Comparison of ENCODE assay signal across 10 mouse cellular contexts in the genomic region with DNA sequence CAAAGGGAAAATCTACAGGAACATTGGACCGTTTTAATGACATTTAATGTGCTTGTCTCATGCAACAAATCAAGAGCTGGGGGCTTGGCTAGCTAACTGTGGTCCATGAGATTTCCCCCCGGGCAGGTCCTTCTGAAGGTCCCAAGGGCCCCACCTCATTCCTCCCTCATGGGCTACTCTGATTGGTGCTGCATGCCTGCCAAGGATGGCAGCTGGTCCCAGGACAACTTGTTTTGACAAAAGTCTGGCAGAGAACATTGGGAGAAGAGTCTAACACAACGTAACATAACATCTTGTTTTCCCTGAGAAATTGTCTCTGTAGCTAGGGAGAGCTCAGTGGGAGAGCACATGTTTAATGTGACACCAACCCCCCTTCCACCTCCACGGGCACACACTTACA.
DNase-seq lines count a peak whose midpoint lies in the region; ATAC-seq and TF ChIP-seq lines count a peak whose summit lies in the region.
"Had no signal": no experiment of that assay in that cellular context is flagged by ENCODE, and none has a peak within 500 bp of the region (broad histone marks: within the 10 kb centered on the region; RNA-seq: fewer than 3 reads in every experiment).

No protein-coding gene starts in this region.

- H3K4me2 ChIP-seq in forebrain, postnatal 0 days (ENCODE audit: low read depth) = no peak overlapping the region

- peaks cover 17% of the 10 kb centered on the region for H3K4me1 ChIP-seq in lung, adult 2 months (ENCODE audit: control insufficient read depth, insufficient read depth, low read length)
- peaks cover 15% of the 10 kb centered on the region for H3K4me1 ChIP-seq in forebrain, postnatal 0 days (ENCODE audit: insufficient read depth)

- no peaks in the 10 kb centered on the region for H3K27me3 ChIP-seq in forebrain, postnatal 0 days (ENCODE audit: insufficient read depth, low read length)

- H3K27ac ChIP-seq in forebrain, postnatal 0 days (ENCODE audit: low read depth, low read length) = no peak overlapping the region
- H3K27ac ChIP-seq: limb, embryonic 10.5 days had no signal

- no peak overlapping the region for H3K4me3 ChIP-seq in lung, adult 2 months (replicated peaks; ENCODE audit: extremely low read depth, low read depth, low read length)
- no peak overlapping the region for H3K4me3 ChIP-seq in forebrain, postnatal 0 days (ENCODE audit: low read depth, low read length)
- H3K4me3 ChIP-seq: limb, embryonic 10.5 days; myocyte had no signal

- no peak for TF ChIP-seq POLR2A in lung, adult 2 months (IDR thresholded peaks at IDR 0.05; ENCODE audit: borderline replicate concordance, extremely low read depth, low read depth, low read length)

- intact Hi-C loops in heart, postnatal 10 days (cut with DNase I) = no loop called here

- no peak for TF ChIP-seq CTCF in lung, adult 2 months (IDR thresholded peaks at IDR 0.05; ENCODE audit: insufficient read depth, low read length)
- no peak for TF ChIP-seq CTCF in forebrain, postnatal 0 days (IDR thresholded peaks at IDR 0.05; ENCODE audit: low read depth)

- no peaks in the 10 kb centered on the region for H3K9me3 ChIP-seq in forebrain, postnatal 0 days (ENCODE audit: low read length)
- H3K9me3 ChIP-seq: limb, embryonic 10.5 days had no signal

- WGBS in lung, adult 2 months = 49% methylated on average over 4 of the region's 4 CpGs
- 30% methylated on average over 4 of the region's 4 CpGs for WGBS in forebrain, postnatal 0 days

- no peak for ATAC-seq in forebrain, postnatal 0 days

- DNase-seq in lung, adult 18-20 months = peak; percentile 30 to 53
- DNase-seq in lung, adult 2 months = no peak
- DNase-seq in forebrain, postnatal 0 days = peak; percentile 52
- peak; percentile 65 to 67 for DNase-seq in heart, postnatal 10 days
- DNase-seq in lung, postnatal 14 days = peak; percentile 55
- no peak for DNase-seq in embryo, embryonic 9.5 days (ENCODE audit: extremely low spot score)
- no peak for DNase-seq in embryo, embryonic 11 days
- no peak for DNase-seq in urinary bladder, adult 2 months (ENCODE audit: low spot score)

- H3K9ac ChIP-seq in forebrain, postnatal 0 days = no peak overlapping the region

- H3K36me3 ChIP-seq in forebrain, postnatal 0 days (ENCODE audit: insufficient read depth) = no peaks in the 10 kb centered on the region
- H3K36me3 ChIP-seq: limb, embryonic 10.5 days had no signal

Comparison
In these comparisons a context has a peak if more than half of its experiments do, and no peak if none do; other contexts are left out.
1. DNase-seq: peak in lung, adult 18-20 months (2 of 2), forebrain, postnatal 0 days (single experiment), heart, postnatal 10 days (2 of 2) and lung, postnatal 14 days (single experiment); none in lung, adult 2 months (single experiment), embryo, embryonic 9.5 days (single experiment), embryo, embryonic 11 days (single experiment) and urinary bladder, adult 2 months (single experiment).